Mouse (Mus musculus): ENCODE measurements around the gene Erbb3.

DNA sequence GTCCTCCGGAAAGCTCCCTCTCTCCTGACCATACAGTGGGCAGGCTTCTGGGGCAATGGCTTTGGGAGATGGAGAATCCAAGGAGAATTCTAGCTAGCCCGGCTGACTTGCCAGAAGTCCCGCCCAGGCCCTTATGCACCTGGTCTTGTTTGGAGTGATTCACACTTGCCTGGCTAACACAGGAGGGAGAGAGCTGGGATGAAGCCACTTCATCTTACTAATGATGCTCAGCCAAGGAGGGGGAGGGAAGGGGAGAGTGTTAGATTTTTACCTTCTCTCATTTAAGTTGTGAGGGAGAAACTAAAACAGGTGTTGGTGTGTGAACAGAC lies 43.9 kb downstream of the Erbb3 start:
- TF ChIP-seq CTCF (IDR thresholded peaks at IDR 0.05; ENCODE audit: low read depth, low read length) (no peak), POLR2A (IDR thresholded peaks at IDR 0.05; ENCODE audit: insufficient read depth, low read length) (no peak), EP300 (IDR thresholded peaks at IDR 0.05; ENCODE audit: insufficient read depth, low read depth, low read length) (no peak)

Data from ES-Bruce4 (cell line).